Mouse (Mus musculus): ENCODE results near the gene Rasgrf2. TPM values are rescaled to one million over a fixed set of nuclear protein-coding genes. Genes with fewer than 3 reads are reported as not detected.

Rasgrf2 gene
- polyA plus RNA-seq, 1 experiment from 2014 or later = not detected

- Histone ChIP-seq H3K4me2 (no peak overlapping the region), H3K4me1 (ENCODE audit: control insufficient read depth, insufficient read depth, low read length) (no peaks in the 10 kb centered on the region), H3K4me3 (ENCODE audit: low read depth, low read length) (no peak overlapping the region), H3K27ac (ENCODE audit: low read depth, low read length) (no peak overlapping the region), H3K9ac (ENCODE audit: low read length) (no peak overlapping the region), H3K27me3 (ENCODE audit: control insufficient read depth, insufficient read depth, low read length) (no peaks in the 10 kb centered on the region), H3K36me3 (ENCODE audit: control insufficient read depth, insufficient read depth, low read length) (no peaks in the 10 kb centered on the region), H3K9me3 (ENCODE audit: control insufficient read depth, low read length) (no peaks in the 10 kb centered on the region)
- no peak for DNase-seq (ENCODE audit: low spot score, missing footprints)
- WGBS = 88% methylated on average over 5 of the region's 5 CpGs
- no peak for ATAC-seq (ENCODE audit: low FRiP score)
These were observed 246.6 kb downstream of the Rasgrf2 start for GRCm38 (mm10) chr13:91884714-91885386.

DNA sequence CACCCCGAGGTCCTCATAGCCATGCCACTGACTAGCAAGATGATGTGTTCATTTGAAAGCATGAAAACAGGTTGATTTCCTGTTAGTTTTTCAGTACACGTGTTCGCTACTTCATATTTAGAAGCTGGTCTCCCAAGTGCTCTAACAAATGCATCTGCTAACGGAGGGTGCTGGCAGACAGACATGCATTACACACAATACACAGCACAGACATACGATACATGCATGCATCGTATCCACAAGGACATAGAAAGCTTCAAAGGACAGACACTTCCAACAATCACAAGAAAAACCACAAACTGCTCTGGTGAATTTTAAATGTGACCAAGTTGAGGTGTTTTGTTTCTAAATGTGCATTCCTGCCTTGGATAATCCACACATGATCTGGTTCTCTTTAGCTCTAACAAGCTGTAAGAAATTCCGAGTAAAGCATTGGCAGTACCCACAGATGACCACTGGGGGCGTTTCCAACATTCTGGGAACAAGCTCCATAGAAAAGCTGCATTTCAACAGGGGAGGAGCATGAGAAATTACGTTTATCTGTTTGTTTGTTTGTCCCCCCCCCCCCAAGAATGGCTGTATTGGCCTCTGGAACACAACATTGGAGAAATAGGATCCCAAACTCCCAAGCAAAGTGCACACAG lies 249.5 kb downstream of the Rasgrf2 start:
- Histone ChIP-seq H3K27me3 (ENCODE audit: control insufficient read depth, insufficient read depth, low read length) (no peaks in the 10 kb centered on the region), H3K36me3 (ENCODE audit: control insufficient read depth, insufficient read depth, low read length) (no peaks in the 10 kb centered on the region), H3K4me2 (no peak overlapping the region), H3K4me1 (ENCODE audit: control insufficient read depth, insufficient read depth, low read length) (no peaks in the 10 kb centered on the region), H3K27ac (ENCODE audit: low read depth, low read length) (no peak overlapping the region), H3K9me3 (ENCODE audit: control insufficient read depth, low read length) (no peaks in the 10 kb centered on the region), H3K4me3 (ENCODE audit: low read depth, low read length) (no peak overlapping the region), H3K9ac (ENCODE audit: low read length) (no peak overlapping the region)
- WGBS = 62% methylated on average over 9 of the region's 9 CpGs
- peak; percentile 96 for DNase-seq (ENCODE audit: low spot score, missing footprints)
- ATAC-seq (ENCODE audit: low FRiP score) = no peak

GRCm38 (mm10) chr13:91880256-91880655 lies 251.2 kb downstream of the Rasgrf2 start:
- Histone ChIP-seq H3K27ac (ENCODE audit: low read depth, low read length) (no peak overlapping the region), H3K9me3 (ENCODE audit: control insufficient read depth, low read length) (no peaks in the 10 kb centered on the region), H3K36me3 (ENCODE audit: control insufficient read depth, insufficient read depth, low read length) (no peaks in the 10 kb centered on the region), H3K4me3 (ENCODE audit: low read depth, low read length) (no peak overlapping the region), H3K4me2 (no peak overlapping the region), H3K27me3 (ENCODE audit: control insufficient read depth, insufficient read depth, low read length) (no peaks in the 10 kb centered on the region), H3K4me1 (ENCODE audit: control insufficient read depth, insufficient read depth, low read length) (no peaks in the 10 kb centered on the region), H3K9ac (ENCODE audit: low read length) (no peak overlapping the region)
- whole genome bisulfite sequencing = 88% methylated on average over 4 of the region's 4 CpGs
- ATAC-seq (ENCODE audit: low FRiP score) = no peak
- no peak for DNase-seq (ENCODE audit: low spot score, missing footprints)

GRCm38 (mm10) chr13:91877996-91878395 lies 253.5 kb downstream of the Rasgrf2 start:
- DNase-seq (ENCODE audit: low spot score, missing footprints) (no peak), ATAC-seq (ENCODE audit: low FRiP score) (no peak)
- Histone ChIP-seq H3K4me3 (ENCODE audit: low read depth, low read length) (no peak overlapping the region), H3K27me3 (ENCODE audit: control insufficient read depth, insufficient read depth, low read length) (no peaks in the 10 kb centered on the region), H3K9ac (ENCODE audit: low read length) (no peak overlapping the region), H3K27ac (ENCODE audit: low read depth, low read length) (no peak overlapping the region), H3K9me3 (ENCODE audit: control insufficient read depth, low read length) (no peaks in the 10 kb centered on the region), H3K4me1 (ENCODE audit: control insufficient read depth, insufficient read depth, low read length) (no peaks in the 10 kb centered on the region), H3K36me3 (ENCODE audit: control insufficient read depth, insufficient read depth, low read length) (no peaks in the 10 kb centered on the region), H3K4me2 (no peak overlapping the region)
- WGBS = 84% methylated on average over 3 of the region's 3 CpGs

DNA sequence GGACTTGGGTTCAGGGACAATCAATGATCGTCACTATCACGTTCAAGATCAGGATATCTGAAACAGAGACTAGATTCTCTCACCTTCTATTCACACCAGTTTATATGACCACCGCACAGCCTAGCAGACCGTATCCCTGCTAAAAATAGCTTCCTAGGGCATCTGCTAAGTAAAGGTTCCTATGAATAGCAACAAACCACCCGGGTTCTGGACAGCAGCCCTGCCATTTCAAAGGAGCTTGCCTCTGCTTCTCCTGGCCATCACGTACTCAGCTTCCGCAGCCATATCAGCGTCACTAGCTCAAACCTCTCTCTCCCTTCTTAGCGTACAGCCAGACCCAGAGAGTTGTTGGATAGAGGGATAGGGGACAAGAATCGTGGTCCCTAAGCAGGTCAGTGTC lies 254.1 kb downstream of the Rasgrf2 start:
- Histone ChIP-seq H3K4me1 (ENCODE audit: control insufficient read depth, insufficient read depth, low read length) (no peaks in the 10 kb centered on the region), H3K4me2 (no peak overlapping the region), H3K36me3 (ENCODE audit: control insufficient read depth, insufficient read depth, low read length) (no peaks in the 10 kb centered on the region), H3K4me3 (ENCODE audit: low read depth, low read length) (no peak overlapping the region), H3K9me3 (ENCODE audit: control insufficient read depth, low read length) (no peaks in the 10 kb centered on the region), H3K27ac (ENCODE audit: low read depth, low read length) (no peak overlapping the region), H3K27me3 (ENCODE audit: control insufficient read depth, insufficient read depth, low read length) (no peaks in the 10 kb centered on the region), H3K9ac (ENCODE audit: low read length) (no peak overlapping the region)
- DNase-seq (ENCODE audit: low spot score, missing footprints) (no peak), ATAC-seq (ENCODE audit: low FRiP score) (no peak)
- WGBS = 92% methylated on average over 10 of the region's 10 CpGs

GRCm38 (mm10) chr13:91876741-91877349 lies 254.6 kb downstream of the Rasgrf2 start, which contains the start of gene Ckmt2:
Ckmt2 (minus strand) TSS chr13:91876885.
- H3K27me3 ChIP-seq (ENCODE audit: control insufficient read depth, insufficient read depth, low read length) = no peaks in the 10 kb centered on the region
- no peaks in the 10 kb centered on the region for H3K36me3 ChIP-seq (ENCODE audit: control insufficient read depth, insufficient read depth, low read length)
- H3K4me3 ChIP-seq (ENCODE audit: low read depth, low read length) = no peak within 1 kb of the TSS
- no peak within 1 kb of the TSS for H3K4me2 ChIP-seq
- no peaks in the 10 kb centered on the region for H3K4me1 ChIP-seq (ENCODE audit: control insufficient read depth, insufficient read depth, low read length)
- no peaks in the 10 kb centered on the region for H3K9me3 ChIP-seq (ENCODE audit: control insufficient read depth, low read length)
- H3K27ac ChIP-seq (ENCODE audit: low read depth, low read length) = no peak within 1 kb of the TSS
- no peak within 1 kb of the TSS for H3K9ac ChIP-seq (ENCODE audit: low read length)
- no peak for DNase-seq (ENCODE audit: low spot score, missing footprints)
- 77% methylated on average over 5 of the region's 5 CpGs for WGBS
- ATAC-seq (ENCODE audit: low FRiP score) = no peak

GRCm38 (mm10) chr13:91875581-91875980 lies 255.9 kb downstream of the Rasgrf2 start:
- H3K9ac ChIP-seq (ENCODE audit: low read length) = no peak overlapping the region
- H3K36me3 ChIP-seq (ENCODE audit: control insufficient read depth, insufficient read depth, low read length) = no peaks in the 10 kb centered on the region
- no peak overlapping the region for H3K4me2 ChIP-seq
- ATAC-seq (ENCODE audit: low FRiP score) (no peak), DNase-seq (ENCODE audit: low spot score, missing footprints) (no peak)
- H3K27ac ChIP-seq (ENCODE audit: low read depth, low read length) = no peak overlapping the region
- no peak overlapping the region for H3K4me3 ChIP-seq (ENCODE audit: low read depth, low read length)
- H3K4me1 ChIP-seq (ENCODE audit: control insufficient read depth, insufficient read depth, low read length) = no peaks in the 10 kb centered on the region
- H3K9me3 ChIP-seq (ENCODE audit: control insufficient read depth, low read length) = no peaks in the 10 kb centered on the region
- H3K27me3 ChIP-seq (ENCODE audit: control insufficient read depth, insufficient read depth, low read length) = no peaks in the 10 kb centered on the region
- WGBS = 46% methylated on average over 2 of the region's 2 CpGs

- Histone ChIP-seq H3K4me3 (ENCODE audit: low read depth, low read length) (no peak overlapping the region), H3K27me3 (ENCODE audit: control insufficient read depth, insufficient read depth, low read length) (no peaks in the 10 kb centered on the region), H3K4me1 (ENCODE audit: control insufficient read depth, insufficient read depth, low read length) (no peaks in the 10 kb centered on the region), H3K9me3 (ENCODE audit: control insufficient read depth, low read length) (no peaks in the 10 kb centered on the region), H3K36me3 (ENCODE audit: control insufficient read depth, insufficient read depth, low read length) (no peaks in the 10 kb centered on the region), H3K4me2 (no peak overlapping the region), H3K27ac (ENCODE audit: low read depth, low read length) (no peak overlapping the region), H3K9ac (ENCODE audit: low read length) (no peak overlapping the region)
- DNase-seq (ENCODE audit: low spot score, missing footprints) (no peak), ATAC-seq (ENCODE audit: low FRiP score) (no peak)
- WGBS = 91% methylated on average over 7 of the region's 7 CpGs
These were observed 256.9 kb downstream of the Rasgrf2 start for GRCm38 (mm10) chr13:91874565-91874964.

- Histone ChIP-seq H3K4me2 (no peak overlapping the region), H3K9me3 (ENCODE audit: control insufficient read depth, low read length) (no peaks in the 10 kb centered on the region), H3K36me3 (ENCODE audit: control insufficient read depth, insufficient read depth, low read length) (no peaks in the 10 kb centered on the region), H3K4me1 (ENCODE audit: control insufficient read depth, insufficient read depth, low read length) (no peaks in the 10 kb centered on the region), H3K27me3 (ENCODE audit: control insufficient read depth, insufficient read depth, low read length) (no peaks in the 10 kb centered on the region), H3K4me3 (ENCODE audit: low read depth, low read length) (no peak overlapping the region), H3K27ac (ENCODE audit: low read depth, low read length) (no peak overlapping the region), H3K9ac (ENCODE audit: low read length) (no peak overlapping the region)
- ATAC-seq (ENCODE audit: low FRiP score) = no peak
- WGBS = 75% methylated on average over 7 of the region's 7 CpGs
- no peak for DNase-seq (ENCODE audit: low spot score, missing footprints)
These were observed 257.6 kb downstream of the Rasgrf2 start for GRCm38 (mm10) chr13:91873734-91874329.

All from midbrain, embryonic 11.5 days (tissue).